Mouse (Mus musculus) limb, embryonic 13.5 days (tissue): Measurements from ENCODE around the gene Abhd10. TPM values are rescaled to one million over a fixed set of nuclear protein-coding genes. Genes with fewer than 3 reads are reported as not detected.

Experiments used
- ATAC-seq: fragments of 200-750 bp; cut with Nextera tagmentation; 2 replicates; pipeline ENCODE4 v1.8.0; 2017; ENCODE audit warnings: low read depth, moderate number of reproducible peaks, moderate TSS enrichment; ENCODE audit not compliant: low FRiP score
- H3K27ac ChIP-seq: fragments of 300-500 bp; sonication (generic); 2 replicates; pipeline ENCODE4 v1.5.1; 2015; ENCODE audit warnings: inconsistent platforms, mild to moderate bottlenecking, moderate library complexity
- H3K27me3 ChIP-seq: fragments of 300-500 bp; sonication (generic); 2 replicates; pipeline ENCODE4 v1.6.1; 2015; ENCODE audit warnings: mild to moderate bottlenecking, inconsistent platforms
- H3K36me3 ChIP-seq: fragments of 300-500 bp; sonication (generic); 2 replicates; pipeline ENCODE4 v1.6.1; 2015; ENCODE audit warnings: inconsistent platforms, mild to moderate bottlenecking, moderate library complexity
- H3K4me1 ChIP-seq: fragments of 300-500 bp; sonication (generic); 2 replicates; pipeline ENCODE4 v1.6.1; 2015; ENCODE audit warnings: inconsistent platforms
- H3K4me2 ChIP-seq: fragments of 300-500 bp; sonication (generic); replicated peaks from 2 replicates; pipeline ENCODE4 v1.6.1; 2015; ENCODE audit warnings: inconsistent platforms, mild to moderate bottlenecking, moderate library complexity
- H3K4me3 ChIP-seq: fragments of 300-500 bp; sonication (generic); 2 replicates; pipeline ENCODE4 v1.5.1; 2015; ENCODE audit warnings: moderate library complexity, mild to moderate bottlenecking, inconsistent platforms
- H3K9ac ChIP-seq: fragments of 300-500 bp; sonication (generic); 2 replicates; pipeline ENCODE4 v1.6.1; 2015; ENCODE audit warnings: mild to moderate bottlenecking, inconsistent platforms
- H3K9me3 ChIP-seq: fragments of 300-500 bp; sonication (generic); 2 replicates; pipeline ENCODE4 v1.6.1; 2016; ENCODE audit warnings: inconsistent platforms
- WGBS: fragments of 180-500 bp; shearing (Covaris S2); methylation state at CpG from one replicate; pipeline ENCODE4 v1.1.7; 2015; 5-methylcytosine and 5-hydroxymethylcytosine counted together
- polyA plus RNA-seq: library from polyadenylated mRNA; unstranded; fragments of >200 nt; fragmentation: Nextera tagmentation; extraction: Ambion mirVana; gene quantifications from 2 replicates; pipeline ENCODE4 v1.2.1, GENCODE M21; 2015

Gene Abhd10
- polyA plus RNA-seq, 1 experiment from 2014 or later = 37.1 TPM

DNA sequence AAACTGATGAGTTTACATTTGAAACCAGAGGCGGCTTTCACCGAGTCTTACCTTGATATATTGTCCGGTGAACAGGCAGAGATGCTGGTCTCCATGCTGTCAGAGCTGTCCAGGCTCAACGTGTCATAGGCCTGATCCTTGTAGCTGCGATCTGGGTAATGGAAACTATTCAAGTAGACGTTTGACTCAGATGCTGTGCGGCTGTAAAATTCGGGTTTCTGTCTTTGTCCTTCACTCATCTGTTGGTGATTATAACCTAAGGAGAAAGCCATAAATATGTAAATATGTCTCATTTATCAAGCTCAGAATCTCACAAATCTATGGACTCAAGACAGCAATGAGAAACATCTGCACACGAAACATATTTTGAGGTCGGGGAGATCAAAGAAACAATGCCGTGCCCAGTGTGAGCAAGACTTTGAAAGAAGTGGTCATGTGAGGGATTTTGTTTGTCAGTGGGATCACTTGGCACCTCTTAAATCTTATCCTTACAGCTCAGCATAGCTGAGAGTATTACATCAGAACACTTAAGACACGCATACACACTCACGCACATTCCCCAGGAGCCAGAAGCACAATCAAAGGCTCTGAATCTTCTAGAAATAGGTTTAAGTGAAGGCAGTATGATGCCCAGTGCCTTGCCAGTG lies 20.2 kb upstream of the Abhd10 start:
- peak; percentile 59 for ATAC-seq
- WGBS = 36% methylated on average over 13 of the region's 13 CpGs
- Histone ChIP-seq H3K9me3 (no peaks in the 10 kb centered on the region), H3K4me3 (no peak overlapping the region), H3K4me2 (no peak overlapping the region), H3K36me3 (peaks cover 76% of the 10 kb centered on the region), H3K27ac (peak overlapping the region; percentile 6; the same call in 1 of the 2 replicates), H3K27me3 (no peaks in the 10 kb centered on the region), H3K4me1 (peaks cover 6% of the 10 kb centered on the region; the same call in 1 of the 2 replicates), H3K9ac (no peak overlapping the region)

DNA sequence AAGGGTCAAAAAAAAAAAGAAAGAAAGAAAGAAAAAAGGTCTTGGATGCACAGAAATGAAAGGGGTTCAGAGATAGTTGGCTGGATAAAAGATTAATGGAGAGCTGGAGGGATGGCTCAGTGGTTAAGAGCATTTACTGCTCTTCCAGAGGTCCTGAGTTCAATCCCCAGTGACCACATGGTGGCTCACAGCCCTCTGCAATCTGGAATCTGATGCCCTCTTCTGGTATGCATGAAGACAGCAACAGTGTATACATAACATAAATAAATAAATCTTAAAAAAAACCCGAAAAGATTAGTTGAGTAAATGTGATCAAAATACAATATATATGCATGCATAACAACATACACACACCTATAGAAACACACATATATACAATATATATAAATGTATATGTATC lies 18.7 kb upstream of the Abhd10 start:
- peaks cover 76% of the 10 kb centered on the region for H3K36me3 ChIP-seq
- peaks cover 4% of the 10 kb centered on the region; the same call in 1 of the 2 replicates for H3K4me1 ChIP-seq
- no peak overlapping the region for H3K9ac ChIP-seq
- WGBS = 89% methylated on average over 1 of the region's 1 CpGs
- H3K4me3 ChIP-seq = no peak overlapping the region
- H3K27ac ChIP-seq = no peak overlapping the region
- no peak for ATAC-seq
- H3K27me3 ChIP-seq = no peaks in the 10 kb centered on the region
- no peaks in the 10 kb centered on the region for H3K9me3 ChIP-seq
- no peak overlapping the region for H3K4me2 ChIP-seq

DNA sequence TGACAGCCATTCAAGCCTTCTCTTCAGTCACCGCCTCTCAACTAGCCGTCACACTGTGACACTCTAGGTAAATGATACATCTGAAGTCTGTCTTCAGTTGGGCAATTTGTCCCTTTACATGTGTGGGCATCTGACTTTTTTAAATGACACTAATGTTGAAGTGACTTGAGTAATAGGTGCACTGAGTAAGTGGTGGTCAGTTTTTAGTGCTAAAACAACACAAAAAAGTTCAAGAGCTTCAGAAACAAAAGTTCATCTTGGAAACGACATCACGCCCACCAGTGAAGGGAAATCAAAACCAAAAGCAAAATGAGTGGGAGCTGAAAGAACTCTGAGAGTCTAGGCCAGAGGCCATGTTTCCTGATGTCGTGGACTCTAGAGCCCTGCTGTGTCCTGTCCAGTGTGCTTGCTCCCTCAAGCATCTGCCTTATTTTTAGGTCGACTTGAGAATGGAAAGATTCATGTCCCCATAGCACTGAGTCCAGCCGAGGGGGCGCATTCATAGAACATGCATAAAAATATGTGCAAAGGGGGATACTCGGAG lies 16.0 kb upstream of the Abhd10 start:
- no peak overlapping the region for H3K9ac ChIP-seq
- no peak overlapping the region for H3K4me2 ChIP-seq
- ATAC-seq = no peak
- 89% methylated on average over 9 of the region's 9 CpGs for WGBS
- H3K27me3 ChIP-seq = no peaks in the 10 kb centered on the region
- no peak overlapping the region for H3K27ac ChIP-seq
- H3K9me3 ChIP-seq = no peaks in the 10 kb centered on the region
- H3K36me3 ChIP-seq = peaks cover 55% of the 10 kb centered on the region
- H3K4me3 ChIP-seq = no peak overlapping the region
- peaks cover 4% of the 10 kb centered on the region; the same call in 1 of the 2 replicates for H3K4me1 ChIP-seq

DNA sequence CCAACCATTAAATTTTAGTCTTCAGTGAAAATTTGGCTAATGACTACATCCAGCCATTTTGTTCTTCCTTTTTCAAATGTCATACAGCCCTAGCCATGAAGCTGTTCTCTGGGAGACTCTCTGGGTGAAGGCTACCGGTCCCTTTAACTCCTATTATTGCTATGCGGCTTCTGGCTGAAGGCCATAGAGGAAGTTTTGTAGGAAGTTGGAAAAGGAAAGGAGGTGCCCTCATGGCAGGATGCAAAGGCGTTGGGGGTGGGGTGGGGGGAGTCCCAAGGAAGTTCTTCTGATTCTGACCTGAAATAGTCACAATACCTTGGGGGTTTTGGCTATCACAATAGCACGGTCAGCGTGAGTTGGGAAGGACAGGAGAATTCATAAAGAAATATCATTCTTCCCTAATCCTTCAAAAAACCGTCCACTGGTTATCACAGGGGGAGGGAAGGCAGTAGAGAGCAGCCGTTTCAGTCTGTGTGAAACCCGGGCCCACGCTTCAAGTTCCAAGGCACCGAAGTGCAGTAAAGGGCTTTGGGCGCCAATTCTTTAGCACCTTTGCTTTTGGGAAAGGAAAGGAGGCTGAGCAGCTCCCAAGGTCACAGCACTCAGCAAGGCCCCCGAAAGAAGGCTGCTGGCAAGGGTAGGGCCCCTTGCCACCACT lies 14.8 kb upstream of the Abhd10 start:
- no peak for ATAC-seq
- H3K9me3 ChIP-seq = no peaks in the 10 kb centered on the region
- no peak overlapping the region for H3K4me3 ChIP-seq
- H3K27me3 ChIP-seq = no peaks in the 10 kb centered on the region
- no peak overlapping the region for H3K9ac ChIP-seq
- peaks cover 47% of the 10 kb centered on the region for H3K36me3 ChIP-seq
- WGBS = 85% methylated on average over 12 of the region's 12 CpGs
- H3K4me1 ChIP-seq = no peaks in the 10 kb centered on the region
- no peak overlapping the region for H3K4me2 ChIP-seq
- H3K27ac ChIP-seq = peak overlapping the region; percentile 35; the same call in 1 of the 2 replicates

DNA sequence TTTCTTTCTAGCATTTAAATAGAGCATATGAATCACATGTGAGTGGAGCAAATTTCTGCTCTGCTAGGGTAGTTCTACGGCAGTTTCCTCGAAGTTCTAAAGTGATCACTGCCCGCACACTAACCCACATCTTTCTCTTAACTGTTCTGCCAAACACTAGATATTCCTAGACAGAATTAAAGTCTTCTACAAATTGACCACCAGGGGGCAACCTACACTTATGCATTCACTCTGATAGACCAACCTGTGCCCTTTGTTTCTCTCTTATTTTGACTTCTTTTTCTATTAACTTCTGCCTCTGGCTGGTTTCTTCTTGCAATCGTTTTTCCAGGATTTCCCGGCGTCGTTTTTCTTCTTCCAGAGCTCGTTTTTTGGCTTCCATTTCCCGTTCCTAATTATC lies 14.1 kb upstream of the Abhd10 start:
- Histone ChIP-seq H3K9ac (no peak overlapping the region), H3K36me3 (peaks cover 50% of the 10 kb centered on the region), H3K27me3 (no peaks in the 10 kb centered on the region), H3K27ac (no peak overlapping the region), H3K4me1 (no peaks in the 10 kb centered on the region), H3K4me3 (no peak overlapping the region), H3K9me3 (no peaks in the 10 kb centered on the region), H3K4me2 (no peak overlapping the region)
- 33% methylated on average over 9 of the region's 9 CpGs for WGBS
- ATAC-seq = peak; percentile 44; the same call in 1 of the 2 replicates

DNA sequence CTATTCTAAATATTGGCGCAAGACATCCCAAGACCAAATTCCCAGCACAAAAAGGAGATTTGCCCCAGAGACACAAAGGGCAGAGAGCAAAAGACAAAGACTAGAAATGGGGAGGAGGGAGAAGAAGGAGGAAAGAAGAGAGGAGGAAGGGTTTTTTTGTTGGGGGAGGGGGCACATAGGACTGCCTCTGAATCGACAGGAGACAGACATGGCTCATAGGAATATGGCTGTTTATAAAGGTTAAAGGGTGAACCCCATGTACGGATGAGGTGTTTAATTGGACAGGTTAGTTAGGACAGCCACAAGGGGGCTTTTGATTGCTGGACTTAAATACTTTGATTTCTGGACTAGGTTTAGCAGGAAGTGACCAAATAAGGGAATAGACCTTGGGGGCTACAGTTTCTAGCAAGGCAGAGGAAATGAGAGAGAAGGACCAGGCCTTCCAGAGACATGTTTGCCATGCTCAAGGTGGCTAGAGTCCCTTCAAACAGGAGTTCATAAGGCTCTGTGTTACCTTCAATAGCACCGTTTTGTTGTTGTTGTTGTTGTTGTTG lies 913 bp upstream of the Abhd10 start:
- WGBS = 59% methylated on average over 4 of the region's 4 CpGs
- peak overlapping the region; percentile 34; the same call in 1 of the 2 replicates for H3K27ac ChIP-seq
- peaks cover 24% of the 10 kb centered on the region for H3K36me3 ChIP-seq
- H3K9ac ChIP-seq = no peak overlapping the region
- peak overlapping the region; percentile 67 for H3K4me2 ChIP-seq
- peak overlapping the region; percentile 73; the same call in 1 of the 2 replicates for H3K4me3 ChIP-seq
- no peaks in the 10 kb centered on the region for H3K9me3 ChIP-seq
- no peak for ATAC-seq
- H3K4me1 ChIP-seq = peaks cover 17% of the 10 kb centered on the region
- H3K27me3 ChIP-seq = no peaks in the 10 kb centered on the region

DNA sequence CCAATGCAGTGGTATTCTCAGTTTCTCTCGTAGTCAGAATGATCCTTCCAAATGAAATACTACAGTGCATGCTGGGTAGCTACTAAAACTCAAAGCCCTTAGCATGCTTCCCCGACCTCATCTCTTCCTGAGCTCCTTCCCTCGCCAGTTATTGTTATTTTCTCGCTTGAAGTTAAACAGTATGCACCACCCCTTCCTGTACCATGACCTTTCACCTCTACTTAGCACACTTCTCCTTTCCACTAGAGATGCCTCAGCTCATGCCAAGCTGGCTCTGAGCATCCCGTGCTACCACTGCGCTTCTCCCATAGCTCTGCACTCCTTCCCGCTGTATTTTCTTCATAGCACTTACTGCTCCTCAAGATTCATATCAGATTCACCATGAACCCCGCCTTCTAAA lies 4.9 kb downstream of the Abhd10 start:
- no peak overlapping the region for H3K9ac ChIP-seq
- no peak overlapping the region for H3K4me2 ChIP-seq
- no peak overlapping the region for H3K27ac ChIP-seq
- H3K4me1 ChIP-seq = peaks cover 9% of the 10 kb centered on the region
- peaks cover 48% of the 10 kb centered on the region for H3K36me3 ChIP-seq
- WGBS = 89% methylated on average over 8 of the region's 8 CpGs
- H3K4me3 ChIP-seq = no peak overlapping the region
- no peak for ATAC-seq
- H3K27me3 ChIP-seq = no peaks in the 10 kb centered on the region
- H3K9me3 ChIP-seq = no peaks in the 10 kb centered on the region

DNA sequence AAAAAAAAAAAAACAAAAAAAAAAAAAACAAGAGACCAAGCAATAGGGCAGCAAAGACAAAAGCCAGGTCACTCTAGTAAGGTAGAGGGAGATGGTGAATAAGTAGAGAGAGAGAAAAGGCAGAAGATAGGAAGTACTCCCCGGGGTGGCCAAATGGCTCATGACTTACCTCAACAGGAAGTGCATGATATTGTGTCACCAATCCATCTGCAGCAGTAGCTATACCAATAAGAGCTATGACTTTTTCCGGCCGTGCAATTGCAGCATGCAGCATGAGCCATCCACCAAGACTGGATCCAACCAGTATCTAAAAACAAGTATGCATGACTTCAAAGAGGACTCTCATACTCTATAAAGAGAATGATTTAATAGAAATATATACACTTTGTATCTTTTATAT lies 6.0 kb downstream of the Abhd10 start:
- Histone ChIP-seq H3K4me2 (no peak overlapping the region), H3K9ac (no peak overlapping the region), H3K9me3 (no peaks in the 10 kb centered on the region), H3K4me1 (peaks cover 9% of the 10 kb centered on the region), H3K36me3 (peaks cover 52% of the 10 kb centered on the region), H3K27me3 (no peaks in the 10 kb centered on the region), H3K4me3 (no peak overlapping the region), H3K27ac (no peak overlapping the region)
- 89% methylated on average over 3 of the region's 3 CpGs for WGBS
- no peak for ATAC-seq

DNA sequence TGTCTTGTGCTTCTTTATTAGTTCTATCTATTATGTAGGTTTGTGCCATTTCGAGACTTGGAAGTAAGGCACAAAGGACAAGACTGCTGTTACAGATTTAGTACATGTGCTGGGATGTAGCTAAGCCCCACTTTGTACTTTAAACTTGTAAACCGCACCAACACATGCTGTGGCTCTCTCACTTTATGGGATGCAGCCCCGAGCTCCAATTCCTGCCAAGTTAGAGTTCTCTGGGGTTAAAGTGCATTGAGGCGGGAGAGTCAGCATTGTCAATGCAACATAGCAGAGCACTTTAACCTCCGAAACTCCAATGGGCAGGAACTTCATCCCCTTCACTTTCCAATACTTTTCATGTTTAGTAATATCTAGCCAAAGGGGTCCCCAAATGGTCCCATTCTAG lies 13.6 kb downstream of the Abhd10 start:
- Histone ChIP-seq H3K4me3 (no peak overlapping the region), H3K4me2 (no peak overlapping the region), H3K4me1 (peaks cover 7% of the 10 kb centered on the region), H3K27ac (no peak overlapping the region), H3K36me3 (peaks cover 43% of the 10 kb centered on the region), H3K27me3 (no peaks in the 10 kb centered on the region), H3K9ac (no peak overlapping the region), H3K9me3 (no peaks in the 10 kb centered on the region)
- no peak for ATAC-seq
- WGBS = 68% methylated on average over 5 of the region's 5 CpGs

DNA sequence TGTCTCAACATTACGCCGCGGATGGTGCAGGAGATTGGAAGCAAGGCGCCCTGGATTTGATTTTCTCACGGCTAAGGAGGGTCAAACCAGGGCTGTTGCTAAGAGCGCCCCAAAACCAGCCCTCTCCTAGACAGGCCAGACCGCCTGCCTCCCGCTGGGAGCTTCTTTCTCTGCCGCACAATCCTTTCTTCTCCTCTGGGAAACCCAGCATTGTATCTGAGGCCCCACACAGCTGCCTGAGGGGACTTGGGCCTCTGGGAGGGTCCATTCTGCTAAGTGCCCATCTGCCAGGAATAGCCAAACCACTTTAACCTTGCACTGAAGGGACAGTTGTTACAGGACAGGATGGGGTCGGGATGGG lies 18.0 kb downstream of the Abhd10 start:
- Histone ChIP-seq H3K9ac (peak overlapping the region; percentile 75), H3K9me3 (no peaks in the 10 kb centered on the region), H3K27ac (no peak overlapping the region), H3K27me3 (no peaks in the 10 kb centered on the region), H3K4me2 (peak overlapping the region; percentile 91), H3K4me1 (peaks cover 23% of the 10 kb centered on the region), H3K36me3 (peaks cover 28% of the 10 kb centered on the region), H3K4me3 (peak overlapping the region; percentile 59)
- WGBS = 3% methylated on average over 10 of the region's 10 CpGs
- peak; percentile 60; the same call in 1 of the 2 replicates for ATAC-seq

DNA sequence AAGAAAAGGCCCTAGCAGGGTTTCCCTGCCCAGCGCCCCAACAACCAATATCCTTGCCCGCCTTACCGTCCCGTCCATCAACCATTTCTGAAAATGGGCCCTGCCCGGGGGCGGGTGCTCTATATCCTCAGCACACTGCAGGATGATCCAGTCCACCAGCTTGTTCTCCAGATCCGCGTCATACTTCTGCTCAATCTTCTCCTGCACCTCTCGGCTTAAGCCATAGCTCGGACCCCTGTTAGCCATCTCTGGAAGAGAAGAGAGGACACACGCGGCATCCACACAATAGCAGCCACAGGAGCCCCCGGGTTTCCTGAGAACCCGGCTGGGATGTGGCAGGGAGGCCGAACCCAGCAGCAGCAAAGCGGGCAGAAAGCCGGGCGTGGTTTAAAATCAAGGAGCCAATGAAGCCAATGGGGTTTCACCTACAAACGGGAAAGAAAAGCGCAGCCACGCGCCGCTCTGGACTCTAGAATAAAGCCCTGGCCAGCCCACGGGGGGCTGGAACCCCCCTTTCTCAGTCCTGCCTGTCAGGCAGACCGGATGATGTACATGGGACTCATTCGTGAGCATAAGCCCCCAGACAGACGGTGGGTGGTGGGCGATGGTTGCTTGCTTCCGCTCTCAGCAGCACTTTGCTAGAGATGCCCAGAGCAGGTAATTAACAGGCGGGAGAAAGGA lies 18.6 kb downstream of the Abhd10 start, which contains the start of gene Tagln3:
Gene Tagln3 (minus strand): TSS at position 548 of the 681 bp plus-strand sequence.
- under 1% methylated on average over 30 of the region's 30 CpGs for WGBS

More for the DNA sequence above, 18.6 kb downstream of the Abhd10 start, which contains the start of gene Tagln3:
- H3K9ac ChIP-seq = peak within 1 kb of the TSS; percentile 75
- H3K4me3 ChIP-seq = peak within 1 kb of the TSS; percentile 59
- no peaks in the 10 kb centered on the region for H3K9me3 ChIP-seq
- no peak within 1 kb of the TSS; the same call in 1 of the 2 replicates for H3K27ac ChIP-seq
- H3K4me1 ChIP-seq = peaks cover 23% of the 10 kb centered on the region
- peaks cover 22% of the 10 kb centered on the region for H3K36me3 ChIP-seq
- no peaks in the 10 kb centered on the region for H3K27me3 ChIP-seq
- peak within 1 kb of the TSS; percentile 91 for H3K4me2 ChIP-seq
- peak; percentile 76 for ATAC-seq
